Mouse (Mus musculus) MEL (cell line): Measurements from ENCODE around the gene Msi2.

Experiments used
- BHLHE40 ChIP-seq: IDR thresholded peaks from 2 replicates; pipeline ENCODE4 v1.6.1; 2012; ENCODE audit warnings: low read depth, mild to moderate bottlenecking, inconsistent platforms, low read length, improper control_type of control experiment, borderline replicate concordance
- CTCF ChIP-seq, 3 experiments: IDR thresholded peaks in 2 of 3; conservative IDR thresholded peaks in 1 of 3; 2 replicates each; pipeline ENCODE4 v1.5.1; 2011 to 2012; ENCODE audit warnings: low read length in 3 of 3, low read depth in 2 of 3, mild to moderate bottlenecking in 2 of 3, improper control_type of control experiment in 1 of 3, inconsistent platforms in 1 of 3, mixed read lengths in 1 of 3, moderate library complexity in 1 of 3; ENCODE audit not compliant: control insufficient read depth in 1 of 3, insufficient read depth in 1 of 3, poor library complexity in 1 of 3, severe bottlenecking in 1 of 3
- EP300 ChIP-seq, 2 experiments: IDR thresholded peaks; 2 replicates each; pipeline ENCODE4 v1.6.1; 2011; ENCODE audit warnings: improper control_type of control experiment in 2 of 2, low read length in 2 of 2, low read depth in 1 of 2, mild to moderate bottlenecking in 1 of 2
- GATA1 ChIP-seq: IDR thresholded peaks from 2 replicates; pipeline ENCODE4 v1.6.1; 2011; ENCODE audit warnings: low read depth, low read length, improper control_type of control experiment
- HCFC1 ChIP-seq: IDR thresholded peaks from 2 replicates; pipeline ENCODE4 v1.6.1; 2012; ENCODE audit warnings: low read depth, mild to moderate bottlenecking, inconsistent platforms, low read length, improper control_type of control experiment, moderate library complexity
- MAZ ChIP-seq: IDR thresholded peaks from 2 replicates; pipeline ENCODE4 v1.6.1; 2012; ENCODE audit warnings: low read depth, mild to moderate bottlenecking, inconsistent platforms, low read length, improper control_type of control experiment
- MXI1 ChIP-seq: IDR thresholded peaks from 2 replicates; pipeline ENCODE4 v1.6.1; 2011; ENCODE audit warnings: mild to moderate bottlenecking, low read depth, low read length, improper control_type of control experiment
- MYC ChIP-seq: IDR thresholded peaks from 2 replicates; pipeline ENCODE4 v1.6.1; 2011; ENCODE audit warnings: low read depth, mild to moderate bottlenecking, low read length, improper control_type of control experiment, moderate library complexity
- RCOR1 ChIP-seq: IDR thresholded peaks from 2 replicates; pipeline ENCODE4 v1.6.1; 2012; ENCODE audit warnings: low read depth, mild to moderate bottlenecking, inconsistent platforms, low read length, improper control_type of control experiment
- SMC3 ChIP-seq: IDR thresholded peaks from 2 replicates; pipeline ENCODE4 v1.6.1; 2011; ENCODE audit warnings: low read depth, low read length, improper control_type of control experiment
- ZC3H11A ChIP-seq: IDR thresholded peaks from 2 replicates; pipeline ENCODE4 v1.6.1; 2012; ENCODE audit warnings: low read depth, mild to moderate bottlenecking, inconsistent platforms, low read length, improper control_type of control experiment
- ZMIZ1 ChIP-seq: IDR thresholded peaks from 2 replicates; pipeline ENCODE4 v1.6.1; 2012; ENCODE audit warnings: low read depth, mild to moderate bottlenecking, inconsistent platforms, low read length, improper control_type of control experiment, moderate library complexity

DNA sequence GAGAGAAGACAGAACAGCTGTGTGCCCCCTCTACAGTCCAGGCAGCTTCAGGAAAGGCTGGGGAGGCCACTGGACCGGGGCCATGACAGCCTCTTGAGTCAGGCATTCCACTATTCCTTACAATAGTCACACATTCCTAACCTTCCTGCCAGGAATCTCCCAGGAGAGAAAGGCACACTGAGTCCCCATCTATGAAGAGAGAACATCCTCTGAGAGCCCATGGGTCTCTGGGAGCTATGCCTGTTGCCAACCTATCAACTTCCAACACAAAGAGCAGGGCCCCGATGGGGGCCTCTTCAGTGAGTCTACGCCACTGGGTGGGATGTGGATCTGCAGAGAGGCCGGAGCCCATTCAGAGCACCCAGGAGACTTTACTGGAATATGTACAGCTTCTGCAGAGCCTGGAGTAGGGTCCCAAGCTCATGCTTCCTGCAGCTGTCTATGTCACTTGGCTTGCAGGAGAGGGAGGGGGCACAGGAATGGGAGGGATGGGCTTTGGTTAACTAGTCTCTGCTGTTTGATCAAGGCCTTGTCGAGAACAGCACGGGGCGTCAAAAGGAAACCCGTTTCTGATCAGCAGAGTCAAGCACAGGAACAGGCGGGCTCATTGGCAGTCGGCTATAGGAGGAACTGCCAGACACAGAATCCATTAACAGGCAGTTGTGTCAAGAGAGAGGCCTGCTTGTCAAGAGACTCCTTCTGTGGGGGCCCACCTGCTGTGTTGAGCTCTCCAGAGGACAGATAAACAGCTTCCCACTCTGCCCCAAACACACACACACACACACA, 193.3 kb downstream of the Msi2 start:
- TF ChIP-seq CTCF (IDR thresholded peaks at IDR 0.05 in 2 of 3, conservative IDR thresholded peaks at IDR 0.05 in 1 of 3; ENCODE audit: control insufficient read depth in 1 of 3, insufficient read depth in 1 of 3, low read depth in 2 of 3, low read length in 3 of 3, poor library complexity in 1 of 3, severe bottlenecking in 1 of 3) (no peak), MXI1 (no peak; the same call in 1 of the 2 replicates), EP300 (IDR thresholded peaks at IDR 0.05; ENCODE audit: low read depth in 1 of 2, low read length in 2 of 2) (peak; percentile 35 to 63; a peak in 3 of 4 replicates), MAZ (0 out of 2 replicates have a peak, but pooled peaks have one; percentile 19), GATA1 (peak; percentile 46; the same call in 1 of the 2 replicates), MYC (no peak), ZMIZ1 (no peak), SMC3 (no peak), BHLHE40 (no peak), ZC3H11A (no peak), RCOR1 (0 out of 2 replicates have a peak, but pooled peaks have one; percentile 29), HCFC1 (no peak)
